Mouse (Mus musculus) bone marrow, adult 2 months (tissue): ENCODE data around the gene Cog2. TPM values are rescaled to one million over a fixed set of nuclear protein-coding genes. Genes with fewer than 3 reads are reported as not detected.

Experiments
- H3K27ac ChIP-seq: fragments of 200-500 bp; 2 replicates; pipeline ENCODE4 v1.5.1; 2012; ENCODE audit warnings: low read depth, mild to moderate bottlenecking, control low read depth, inconsistent platforms, low read length; ENCODE audit not compliant: control insufficient read depth, poor library complexity, insufficient read depth
- H3K4me1 ChIP-seq: fragments of 200-500 bp; 2 replicates; pipeline ENCODE4 v1.6.1; 2011; ENCODE audit warnings: low read length; ENCODE audit not compliant: control insufficient read depth, insufficient read depth
- H3K4me3 ChIP-seq: fragments of 200-500 bp; replicated peaks from 2 replicates; pipeline ENCODE3; 2011; ENCODE audit warnings: mild to moderate bottlenecking, low read depth, low read length, control low read depth; ENCODE audit not compliant: control insufficient read depth
- CTCF ChIP-seq: fragments of 200-500 bp; IDR thresholded peaks from 2 replicates; pipeline ENCODE4 v1.5.1; 2011; ENCODE audit warnings: low read length, control low read depth; ENCODE audit not compliant: control insufficient read depth, insufficient read depth
- POLR2A ChIP-seq: fragments of 200-500 bp; IDR thresholded peaks from 2 replicates; pipeline ENCODE4 v1.6.1; 2011; ENCODE audit warnings: low read depth, mild to moderate bottlenecking, control low read depth, low read length, borderline replicate concordance; ENCODE audit not compliant: control insufficient read depth
- WGBS: fragments of 180-500 bp; shearing (Covaris S2); methylation state at CpG from one replicate; pipeline ENCODE4 v1.1.7; 2018; 5-methylcytosine and 5-hydroxymethylcytosine counted together
- polyA plus RNA-seq: library from polyadenylated mRNA; stranded (reverse); fragments of >200 nt; gene quantifications from 2 replicates; pipeline ENCODE4 v1.2.4, GENCODE M21; 2011; ENCODE audit warnings: low replicate concordance; ENCODE audit not compliant: missing spikeins, insufficient read depth, insufficient read length

Gene Cog2
- 6.1 and 12.1 TPM in 2 replicates for polyA plus RNA-seq

GRCm38 (mm10) chr8:124520249-124521080 lies at the start of gene Cog2:
Gene Cog2 (plus strand): TSS chr8:124520767.
- Histone ChIP-seq H3K4me3 (peak within 1 kb of the TSS; percentile 81), H3K4me1 (peaks cover 3% of the 10 kb centered on the region), H3K27ac (peak within 1 kb of the TSS; percentile 14; the same call in 1 of the 2 replicates)
- TF ChIP-seq POLR2A, result peak; percentile 77; the same call in 1 of the 2 replicates
- TF ChIP-seq CTCF, result peak; percentile 73
- WGBS, result 10% methylated on average over 50 of the region's 50 CpGs

GRCm38 (mm10) chr8:124475690-124476089 lies 44.9 kb upstream of the Cog2 start:
- no peaks in the 10 kb centered on the region for H3K4me1 ChIP-seq
- WGBS, result 80% methylated on average over 5 of the region's 5 CpGs

GRCm38 (mm10) chr8:124476701-124477100 lies 43.9 kb upstream of the Cog2 start:
- no peak overlapping the region for H3K27ac ChIP-seq
- no peaks in the 10 kb centered on the region for H3K4me1 ChIP-seq
- H3K4me3 ChIP-seq, result no peak overlapping the region
- TF ChIP-seq CTCF (no peak), POLR2A (no peak)
- WGBS, result 82% methylated on average over 9 of the region's 9 CpGs

More at GRCm38 (mm10) chr8:124475690-124476089, 44.9 kb upstream of the Cog2 start:
- H3K27ac ChIP-seq, result no peak overlapping the region
- no peak overlapping the region for H3K4me3 ChIP-seq
- TF ChIP-seq POLR2A, result no peak

- WGBS, result 65% methylated on average over 3 of the region's 3 CpGs
- H3K4me1 ChIP-seq, result no peaks in the 10 kb centered on the region
- no peak overlapping the region for H3K4me3 ChIP-seq
- no peak overlapping the region for H3K27ac ChIP-seq
- TF ChIP-seq POLR2A (no peak), CTCF (no peak)
Observed at GRCm38 (mm10) chr8:124479251-124479650, 41.3 kb upstream of the Cog2 start.

- no peak overlapping the region for H3K4me3 ChIP-seq
- TF ChIP-seq CTCF (no peak), POLR2A (no peak)
- H3K27ac ChIP-seq, result no peak overlapping the region
- 78% methylated on average over 8 of the region's 8 CpGs for WGBS
- H3K4me1 ChIP-seq, result no peaks in the 10 kb centered on the region
Observed at GRCm38 (mm10) chr8:124480321-124480720, 40.2 kb upstream of the Cog2 start.

GRCm38 (mm10) chr8:124482790-124483189 lies 37.8 kb upstream of the Cog2 start:
- WGBS, result 83% methylated on average over 2 of the region's 2 CpGs
- Histone ChIP-seq H3K4me3 (no peak overlapping the region), H3K27ac (no peak overlapping the region), H3K4me1 (no peaks in the 10 kb centered on the region)
- TF ChIP-seq POLR2A (no peak), CTCF (no peak)

GRCm38 (mm10) chr8:124483356-124484115 lies 37.0 kb upstream of the Cog2 start:
- Histone ChIP-seq H3K4me1 (no peaks in the 10 kb centered on the region), H3K4me3 (no peak overlapping the region), H3K27ac (no peak overlapping the region)
- TF ChIP-seq POLR2A (no peak), CTCF (peak; percentile 32)
- WGBS, result 69% methylated on average over 7 of the region's 7 CpGs

- H3K4me1 ChIP-seq, result no peaks in the 10 kb centered on the region
- WGBS, result 67% methylated on average over 6 of the region's 6 CpGs
- TF ChIP-seq POLR2A (no peak), CTCF (no peak)
- no peak overlapping the region for H3K27ac ChIP-seq
- no peak overlapping the region for H3K4me3 ChIP-seq
Observed at GRCm38 (mm10) chr8:124489311-124489710, 31.3 kb upstream of the Cog2 start.
